11 mouse cellular contexts compared by ENCODE assay signal in the genomic region with DNA sequence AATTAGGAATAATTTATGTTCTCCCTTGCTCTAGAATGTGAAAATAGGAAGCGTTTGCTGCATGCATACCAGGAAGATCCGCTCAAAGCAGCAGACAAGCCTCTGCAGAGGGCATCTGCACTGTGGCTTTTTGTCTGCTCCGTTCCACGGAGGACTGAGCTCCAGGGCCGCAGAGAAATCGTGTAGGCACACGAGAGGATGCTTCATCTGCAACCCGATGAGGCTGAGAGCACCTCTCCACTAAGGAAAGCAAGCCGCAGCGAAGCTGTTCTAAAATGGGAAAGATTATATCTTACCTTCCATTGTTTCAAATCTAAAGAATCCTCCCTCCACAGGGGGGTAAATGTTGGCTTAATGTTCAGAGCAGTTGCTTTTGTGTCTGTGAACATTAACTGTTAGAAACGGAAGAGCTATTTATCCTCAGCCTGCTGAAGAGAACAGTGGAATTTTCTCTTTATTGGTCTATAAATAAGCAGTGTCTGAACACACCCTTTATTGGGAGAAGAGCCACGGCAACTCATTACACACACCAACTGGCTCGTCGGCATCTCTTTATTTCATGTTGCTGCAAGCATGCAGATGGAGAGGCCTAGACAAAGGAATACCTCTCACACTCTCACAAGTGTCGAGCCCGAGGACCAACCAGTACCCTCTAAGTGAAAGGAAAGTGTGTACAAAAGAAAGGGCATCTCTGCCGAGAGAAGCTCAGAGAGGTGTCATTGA.
DNase-seq lines count a peak whose midpoint lies in the region; ATAC-seq lines count a peak whose summit lies in the region.
"Had no signal": no experiment of that assay in that cellular context is flagged by ENCODE, and none has a peak within 500 bp of the region (broad histone marks: within the 10 kb centered on the region; RNA-seq: fewer than 3 reads in every experiment).

No protein-coding gene starts in this region.

- 25% methylated on average over 17 of the region's 17 CpGs for WGBS in kidney, embryonic 16.5 days
- 46% methylated on average over 17 of the region's 17 CpGs for WGBS in embryonic facial prominence, embryonic 15.5 days
- 77% methylated on average over 17 of the region's 17 CpGs for WGBS in liver, embryonic 11.5 days

- 0 out of 2 replicates have a peak overlapping the region, but pooled peaks have one; percentile 7 for H3K9ac ChIP-seq in kidney, embryonic 16.5 days (replicated peaks; ENCODE audit: low read length)
- H3K9ac ChIP-seq in embryonic facial prominence, embryonic 15.5 days = no peak overlapping the region
- H3K9ac ChIP-seq in liver, embryonic 11.5 days (ENCODE audit: low read depth, low read length) = no peak overlapping the region
- H3K9ac ChIP-seq: liver, embryonic 15.5 days had no signal

- peak; percentile 51; the same call in 1 of the 2 replicates for ATAC-seq in kidney, embryonic 16.5 days (ENCODE audit: low FRiP score, low TSS enrichment)
- no peak for ATAC-seq in embryonic facial prominence, embryonic 15.5 days (ENCODE audit: insufficient number of reproducible peaks, low FRiP score, low TSS enrichment, low read depth)
- no peak for ATAC-seq in liver, embryonic 11.5 days (replicated peaks; ENCODE audit: low FRiP score)

- no peaks in the 10 kb centered on the region for H3K27me3 ChIP-seq in kidney, embryonic 16.5 days (ENCODE audit: insufficient read depth, low read length)
- H3K27me3 ChIP-seq in embryonic facial prominence, embryonic 15.5 days = no peaks in the 10 kb centered on the region
- H3K27me3 ChIP-seq in liver, embryonic 11.5 days (replicated peaks; ENCODE audit: control insufficient read depth, insufficient read depth, low read length) = no peaks in the 10 kb centered on the region
- H3K27me3 ChIP-seq: liver, embryonic 15.5 days had no signal

- no peak for DNase-seq in kidney, adult 9 months
- DNase-seq in R1 (ENCODE audit: low read depth, low spot score) = peak; percentile 27
- DNase-seq in layer of hippocampus, postnatal 14 days (ENCODE audit: low spot score in 2 of 2) = peak; percentile 41 to 44
- no peak for DNase-seq in adrenal gland, postnatal 14 days
- no peak for DNase-seq in adrenal gland, postnatal 10 days
- DNase-seq in liver, embryonic 11.5 days (ENCODE audit: low spot score) = no peak
- DNase-seq: cerebellum, adult 11-12 months; retina, postnatal 1 day had no signal

- peak overlapping the region; percentile 59 for H3K27ac ChIP-seq in kidney, embryonic 16.5 days (ENCODE audit: low read length)
- H3K27ac ChIP-seq in embryonic facial prominence, embryonic 15.5 days (replicated peaks) = peak overlapping the region; percentile 65
- H3K27ac ChIP-seq in liver, embryonic 11.5 days (ENCODE audit: low read depth, low read length) = no peak overlapping the region
- H3K27ac ChIP-seq: liver, embryonic 15.5 days had no signal

- H3K4me1 ChIP-seq in kidney, embryonic 16.5 days (ENCODE audit: insufficient read depth, low read length) = peaks cover 20% of the 10 kb centered on the region
- H3K4me1 ChIP-seq in embryonic facial prominence, embryonic 15.5 days = peaks cover 16% of the 10 kb centered on the region
- H3K4me1 ChIP-seq in liver, embryonic 11.5 days (replicated peaks; ENCODE audit: control insufficient read depth, insufficient read depth, low read length) = no peaks in the 10 kb centered on the region
- H3K4me1 ChIP-seq: liver, embryonic 15.5 days had no signal

- H3K36me3 ChIP-seq in kidney, embryonic 16.5 days (ENCODE audit: insufficient read depth, low read length) = no peaks in the 10 kb centered on the region
- H3K36me3 ChIP-seq in embryonic facial prominence, embryonic 15.5 days = no peaks in the 10 kb centered on the region
- no peaks in the 10 kb centered on the region for H3K36me3 ChIP-seq in liver, embryonic 11.5 days (ENCODE audit: control insufficient read depth, insufficient read depth, low read length)
- H3K36me3 ChIP-seq: liver, embryonic 15.5 days had no signal

- H3K4me2 ChIP-seq in kidney, embryonic 16.5 days (replicated peaks; ENCODE audit: low read depth, low read length) = peak overlapping the region; percentile 33
- no peak overlapping the region for H3K4me2 ChIP-seq in embryonic facial prominence, embryonic 15.5 days (replicated peaks)
- no peak overlapping the region for H3K4me2 ChIP-seq in liver, embryonic 11.5 days
- H3K4me2 ChIP-seq: liver, embryonic 15.5 days had no signal

- no peaks in the 10 kb centered on the region for H3K9me3 ChIP-seq in kidney, embryonic 16.5 days (ENCODE audit: low read length)
- H3K9me3 ChIP-seq in embryonic facial prominence, embryonic 15.5 days (replicated peaks) = no peaks in the 10 kb centered on the region
- no peaks in the 10 kb centered on the region for H3K9me3 ChIP-seq in liver, embryonic 11.5 days (ENCODE audit: control insufficient read depth, low read length)
- H3K9me3 ChIP-seq: liver, embryonic 15.5 days had no signal

- H3K4me3 ChIP-seq in kidney, embryonic 16.5 days (ENCODE audit: low read length) = no peak overlapping the region
- no peak overlapping the region for H3K4me3 ChIP-seq in embryonic facial prominence, embryonic 15.5 days (replicated peaks)
- no peak overlapping the region for H3K4me3 ChIP-seq in liver, embryonic 11.5 days (ENCODE audit: low read depth, low read length)
- H3K4me3 ChIP-seq: liver, embryonic 15.5 days had no signal

Comparison
In these comparisons a context has a peak if more than half of its experiments do, and no peak if none do; other contexts are left out.
1. DNase-seq: peak in R1 (single experiment) and layer of hippocampus, postnatal 14 days (2 of 2); none in kidney, adult 9 months (single experiment), adrenal gland, postnatal 14 days (single experiment), adrenal gland, postnatal 10 days (single experiment) and liver, embryonic 11.5 days (single experiment).